Mouse (Mus musculus): ENCODE measurements around the gene Slc25a13. TPM values are rescaled to one million over a fixed set of nuclear protein-coding genes. Genes with fewer than 3 reads are reported as not detected.

Gene Slc25a13
- total and polyA plus RNA-seq, 3 experiments = not detected

DNA sequence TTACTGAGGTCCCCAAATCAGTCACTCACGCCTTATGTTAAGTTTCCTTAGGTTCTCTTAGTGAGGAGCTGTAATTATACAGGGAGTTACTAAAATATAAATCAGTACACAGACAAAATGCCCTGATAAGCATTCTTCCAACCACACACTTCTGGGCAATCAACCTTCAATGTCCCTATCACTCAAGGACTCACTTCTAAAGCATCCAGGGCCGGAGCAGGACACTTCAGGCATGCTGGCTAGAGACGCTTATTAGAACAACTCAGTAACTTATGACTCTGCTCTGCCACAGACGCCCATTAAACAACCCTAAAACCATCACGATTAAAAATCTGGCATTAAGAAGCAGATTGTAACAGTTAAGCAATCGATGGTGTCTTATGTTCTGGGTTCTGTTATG, 19.6 kb downstream of the Slc25a13 start:
- no peaks in the 10 kb centered on the region for H3K36me3 ChIP-seq (replicated peaks in 1 of 2; ENCODE audit: control insufficient read depth in 1 of 2, insufficient read depth in 1 of 2, low read length in 1 of 2)
- no peak overlapping the region for H3K27ac ChIP-seq (ENCODE audit: insufficient read depth, low read depth)
- dilution Hi-C loops (cut with MboI; ENCODE audit: extremely low pct_ligation_motif_present, extremely low pct_unique_long_range_greater_than_20kb, low sequenced_read_pairs) (no loop called here), in situ Hi-C loops (cut with MboI; ENCODE audit: low pct_ligation_motif_present, low pct_unique_long_range_greater_than_20kb, low sequenced_read_pairs) (no loop called here)
- H3K4me2 ChIP-seq (ENCODE audit: insufficient read depth, low read depth, poor library complexity, severe bottlenecking) = no peak overlapping the region
- H3K4me3 ChIP-seq (replicated peaks in 1 of 3; ENCODE audit: low read depth in 2 of 3, low read length in 2 of 3, poor library complexity in 1 of 3) = no peak overlapping the region
- no peak for DNase-seq (ENCODE audit: extremely low read depth)
- TF ChIP-seq RCOR1 (conservative IDR thresholded peaks at IDR 0.05; ENCODE audit: low read depth, low read length) (no peak), JUND (conservative IDR thresholded peaks at IDR 0.05; ENCODE audit: low read depth, low read length) (no peak), MXI1 (IDR thresholded peaks at IDR 0.05; ENCODE audit: low read depth, low read length) (no peak), SMC3 (IDR thresholded peaks at IDR 0.05; ENCODE audit: low read depth, low read length) (no peak), ZMIZ1 (IDR thresholded peaks at IDR 0.05; ENCODE audit: low read depth, low read length) (no peak), ETS1 (conservative IDR thresholded peaks at IDR 0.05; ENCODE audit: low read depth, low read length) (no peak), TCF12 (IDR thresholded peaks at IDR 0.05; ENCODE audit: low read depth, low read length) (no peak), NELFE (IDR thresholded peaks at IDR 0.05; ENCODE audit: low read depth, low read length) (no peak), CHD1 (IDR thresholded peaks at IDR 0.05; ENCODE audit: low read depth, low read length) (no peak), HCFC1 (IDR thresholded peaks at IDR 0.05; ENCODE audit: low read depth, low read length) (no peak), NRF1 (IDR thresholded peaks at IDR 0.05; ENCODE audit: low read depth, low read length) (no peak), PAX5 (IDR thresholded peaks at IDR 0.05; ENCODE audit: low read length) (no peak), ZNF384 (IDR thresholded peaks at IDR 0.05; ENCODE audit: low read depth, low read length) (no peak), ELF1 (IDR thresholded peaks at IDR 0.05; ENCODE audit: low read depth, low read length) (no peak), USF2 (conservative IDR thresholded peaks at IDR 0.05; ENCODE audit: low read depth, low read length) (no peak), E2F4 (IDR thresholded peaks at IDR 0.05; ENCODE audit: insufficient replicate concordance, low read depth, low read length) (no peak), CTCF (conservative IDR thresholded peaks at IDR 0.05 in 1 of 2, IDR thresholded peaks at IDR 0.05 in 1 of 2; ENCODE audit: low read depth in 2 of 2, low read length in 2 of 2) (no peak), USF1 (IDR thresholded peaks at IDR 0.05; ENCODE audit: low read depth, low read length) (no peak)
- no peaks in the 10 kb centered on the region for H3K4me1 ChIP-seq (ENCODE audit: control insufficient read depth in 1 of 2, insufficient read depth in 2 of 2)
- no peaks in the 10 kb centered on the region for H3K27me3 ChIP-seq (replicated peaks)
- H3K79me2 ChIP-seq (replicated peaks; ENCODE audit: control insufficient read depth, extremely low read depth, insufficient read depth, poor library complexity, severe bottlenecking) = no peaks in the 10 kb centered on the region
- H3K9me3 ChIP-seq (replicated peaks; ENCODE audit: low read length) = no peaks in the 10 kb centered on the region
- no peak overlapping the region for H3K9ac ChIP-seq (ENCODE audit: insufficient read depth, low read depth)

DNA sequence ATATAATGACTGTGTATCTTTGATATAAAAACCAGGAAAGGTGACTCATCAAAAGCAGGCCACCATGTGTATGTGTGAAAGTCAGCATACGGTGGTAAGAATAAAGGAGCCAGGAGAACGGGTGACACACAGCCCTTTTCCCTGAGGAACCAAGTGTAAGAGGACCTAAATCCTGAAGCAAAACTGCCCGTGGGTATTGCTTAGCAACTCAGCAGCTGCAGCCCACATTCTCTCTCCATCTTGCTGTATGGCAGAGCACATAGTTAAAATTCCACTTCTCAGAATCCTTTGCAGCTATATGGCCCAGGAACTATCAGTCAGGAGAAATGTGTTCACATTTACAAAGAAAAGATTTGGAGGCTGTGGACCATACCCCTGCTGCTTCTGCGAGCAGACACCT, 20.4 kb downstream of the Slc25a13 start:
- H3K4me3 ChIP-seq (replicated peaks in 1 of 3; ENCODE audit: low read depth in 2 of 3, low read length in 2 of 3, poor library complexity in 1 of 3) = no peak overlapping the region
- in situ Hi-C loops (cut with MboI; ENCODE audit: low pct_ligation_motif_present, low pct_unique_long_range_greater_than_20kb, low sequenced_read_pairs) = no loop called here
- no peaks in the 10 kb centered on the region for H3K36me3 ChIP-seq (replicated peaks in 1 of 2; ENCODE audit: control insufficient read depth in 1 of 2, insufficient read depth in 1 of 2, low read length in 1 of 2)
- dilution Hi-C loops (cut with MboI; ENCODE audit: extremely low pct_ligation_motif_present, extremely low pct_unique_long_range_greater_than_20kb, low sequenced_read_pairs) = no loop called here
- H3K79me2 ChIP-seq (replicated peaks; ENCODE audit: control insufficient read depth, extremely low read depth, insufficient read depth, poor library complexity, severe bottlenecking) = no peaks in the 10 kb centered on the region
- no peaks in the 10 kb centered on the region for H3K4me1 ChIP-seq (ENCODE audit: control insufficient read depth in 1 of 2, insufficient read depth in 2 of 2)
- no peak overlapping the region for H3K9ac ChIP-seq (ENCODE audit: insufficient read depth, low read depth)
- H3K9me3 ChIP-seq (replicated peaks; ENCODE audit: low read length) = no peaks in the 10 kb centered on the region
- no peaks in the 10 kb centered on the region for H3K27me3 ChIP-seq (replicated peaks)
- TF ChIP-seq CHD2 (IDR thresholded peaks at IDR 0.05; ENCODE audit: low read length) = no peak
- no peak for TF ChIP-seq JUN (IDR thresholded peaks at IDR 0.05; ENCODE audit: insufficient read depth, low read depth, low read length)
- TF ChIP-seq ETS1 (conservative IDR thresholded peaks at IDR 0.05; ENCODE audit: low read depth, low read length) = no peak
- TF ChIP-seq ZKSCAN1 (IDR thresholded peaks at IDR 0.05; ENCODE audit: borderline replicate concordance, low read depth, low read length) = no peak
- no peak for TF ChIP-seq SMC3 (IDR thresholded peaks at IDR 0.05; ENCODE audit: low read depth, low read length)
- TF ChIP-seq ZC3H11A (IDR thresholded peaks at IDR 0.05; ENCODE audit: low read depth, low read length) = no peak
- no peak for TF ChIP-seq IRF4 (IDR thresholded peaks at IDR 0.05; ENCODE audit: low read depth, low read length)
- TF ChIP-seq MAZ (IDR thresholded peaks at IDR 0.05; ENCODE audit: low read depth, low read length) = no peak
- TF ChIP-seq SIN3A (IDR thresholded peaks at IDR 0.05; ENCODE audit: low read length) = no peak
- TF ChIP-seq EP300 (IDR thresholded peaks at IDR 0.05; ENCODE audit: low read length) = no peak
- TF ChIP-seq CHD1 (IDR thresholded peaks at IDR 0.05; ENCODE audit: low read depth, low read length) = no peak
- no peak for TF ChIP-seq TBP (conservative IDR thresholded peaks at IDR 0.05; ENCODE audit: low read depth, low read length)
- TF ChIP-seq MAFK (IDR thresholded peaks at IDR 0.05; ENCODE audit: insufficient replicate concordance, low read length) = no peak
- no peak for TF ChIP-seq NELFE (IDR thresholded peaks at IDR 0.05; ENCODE audit: low read depth, low read length)
- no peak for TF ChIP-seq MYC (IDR thresholded peaks at IDR 0.05; ENCODE audit: low read depth, low read length)
- no peak for TF ChIP-seq CTCF (conservative IDR thresholded peaks at IDR 0.05 in 1 of 2, IDR thresholded peaks at IDR 0.05 in 1 of 2; ENCODE audit: low read depth in 2 of 2, low read length in 2 of 2)
- TF ChIP-seq JUND (conservative IDR thresholded peaks at IDR 0.05; ENCODE audit: low read depth, low read length) = no peak
- TF ChIP-seq GABPA (IDR thresholded peaks at IDR 0.05; ENCODE audit: insufficient replicate concordance, low read depth, low read length) = no peak
- no peak for TF ChIP-seq KAT2A (IDR thresholded peaks at IDR 0.05; ENCODE audit: insufficient replicate concordance, low read length)
- no peak for TF ChIP-seq USF1 (IDR thresholded peaks at IDR 0.05; ENCODE audit: low read depth, low read length)
- H3K27ac ChIP-seq (ENCODE audit: insufficient read depth, low read depth) = no peak overlapping the region
- no peak overlapping the region for H3K4me2 ChIP-seq (ENCODE audit: insufficient read depth, low read depth, poor library complexity, severe bottlenecking)
- DNase-seq (ENCODE audit: extremely low read depth) = no peak
